Mouse (Mus musculus): ENCODE results near the gene Herc6. TPM values are rescaled to one million over a fixed set of nuclear protein-coding genes. Genes with fewer than 3 reads are reported as not detected.

Gene Herc6
- polyA plus RNA-seq, 1 experiment from 2014 or later, result 2.6 TPM

DNA sequence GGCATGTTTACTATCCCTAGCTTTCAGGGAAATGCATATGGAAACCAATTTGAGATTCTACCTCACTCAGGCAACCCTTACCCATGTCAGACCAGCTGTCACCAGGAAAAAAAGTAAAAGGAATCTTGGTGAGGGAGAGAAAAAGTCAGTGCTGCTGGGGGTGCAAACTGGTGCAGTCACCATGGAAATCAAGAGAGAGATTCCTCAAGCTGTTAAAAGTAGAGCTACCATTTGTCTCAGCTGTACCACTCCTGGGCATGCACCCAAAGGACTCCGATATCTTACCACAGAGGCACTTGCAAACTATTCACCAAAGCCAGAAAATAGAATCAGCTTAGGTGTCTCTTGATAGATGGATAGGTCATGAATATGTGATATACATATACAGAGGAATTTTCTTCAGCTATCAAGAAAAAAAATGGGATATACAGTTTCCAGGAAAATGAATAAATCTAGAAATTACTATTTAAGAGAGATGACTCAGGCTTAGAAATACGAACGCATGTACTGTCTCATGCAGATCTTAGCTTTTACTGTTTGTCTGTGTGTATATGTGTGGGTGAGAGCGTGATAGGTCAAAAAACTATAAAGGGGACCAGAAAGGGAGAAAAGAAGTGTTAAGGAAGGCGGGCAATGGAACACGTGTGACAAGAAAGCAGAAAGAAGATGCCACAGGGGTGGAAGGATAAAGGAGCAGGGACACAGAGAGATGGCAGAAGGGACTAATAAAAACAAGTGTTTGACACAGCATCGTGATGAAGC lies 24.9 kb downstream of the Herc6 start:
- ATAC-seq, result no peak
- H3K27ac ChIP-seq, result no peak overlapping the region
- no peaks in the 10 kb centered on the region for H3K27me3 ChIP-seq (replicated peaks)
- H3K9ac ChIP-seq, result no peak overlapping the region
- no peak overlapping the region for H3K4me2 ChIP-seq (replicated peaks)
- H3K4me3 ChIP-seq (replicated peaks), result no peak overlapping the region
- H3K36me3 ChIP-seq, result no peaks in the 10 kb centered on the region
- 92% methylated on average over 7 of the region's 7 CpGs for WGBS
- no peaks in the 10 kb centered on the region for H3K9me3 ChIP-seq
- no peaks in the 10 kb centered on the region for H3K4me1 ChIP-seq (replicated peaks)

GRCm38 (mm10) chr6:57607999-57608398 lies 27.2 kb downstream of the Herc6 start:
- H3K9me3 ChIP-seq, result no peaks in the 10 kb centered on the region
- H3K4me3 ChIP-seq (replicated peaks), result no peak overlapping the region
- 86% methylated on average over 2 of the region's 2 CpGs for WGBS
- H3K27ac ChIP-seq, result no peak overlapping the region
- no peak overlapping the region for H3K9ac ChIP-seq
- no peaks in the 10 kb centered on the region for H3K27me3 ChIP-seq (replicated peaks)
- no peaks in the 10 kb centered on the region for H3K4me1 ChIP-seq (replicated peaks)
- no peak for ATAC-seq
- no peaks in the 10 kb centered on the region for H3K36me3 ChIP-seq
- H3K4me2 ChIP-seq (replicated peaks), result no peak overlapping the region

DNA sequence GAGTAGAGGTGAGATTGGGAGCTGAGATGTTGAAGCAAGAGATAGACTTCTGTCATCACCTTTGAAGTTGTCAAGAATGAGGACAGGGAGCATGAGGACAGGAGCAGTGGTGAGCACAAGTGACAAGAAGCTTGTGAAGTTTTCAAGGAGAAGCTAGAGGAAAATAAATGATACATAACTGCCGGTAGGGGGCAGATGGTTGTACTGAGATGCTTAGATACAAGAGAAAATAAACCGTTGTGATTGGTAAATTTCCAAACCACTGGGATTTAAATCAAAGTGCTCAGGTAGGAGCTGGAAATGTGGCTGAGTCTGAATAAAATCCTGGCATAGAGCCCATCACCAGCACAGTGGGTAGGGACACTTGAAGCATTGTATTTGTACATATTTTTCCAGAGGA lies 28.8 kb downstream of the Herc6 start:
- Histone ChIP-seq H3K27me3 (replicated peaks) (no peaks in the 10 kb centered on the region), H3K9me3 (no peaks in the 10 kb centered on the region), H3K9ac (no peak overlapping the region), H3K4me1 (replicated peaks) (no peaks in the 10 kb centered on the region), H3K4me3 (replicated peaks) (no peak overlapping the region), H3K4me2 (replicated peaks) (no peak overlapping the region), H3K27ac (no peak overlapping the region), H3K36me3 (no peaks in the 10 kb centered on the region)
- WGBS, result 58% methylated on average over 2 of the region's 2 CpGs
- ATAC-seq, result no peak

DNA sequence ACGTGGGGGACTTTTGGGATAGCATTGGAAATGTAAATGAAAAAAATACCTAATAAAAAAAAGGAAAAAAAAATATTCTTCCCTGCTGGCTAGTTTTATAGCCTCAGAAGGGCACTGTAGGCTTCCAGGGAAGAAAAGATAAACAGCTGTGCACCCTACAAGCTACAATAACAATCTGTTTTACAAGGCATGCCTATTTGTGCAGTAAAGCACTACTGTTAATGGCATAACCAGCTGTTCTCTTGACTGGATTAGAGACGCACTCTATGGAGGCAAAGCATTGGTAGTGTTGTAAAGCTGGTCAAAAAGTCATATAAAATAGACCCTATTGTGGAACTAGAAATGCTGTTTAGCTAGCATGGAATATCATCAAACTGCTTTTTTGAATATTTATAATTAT lies 35.0 kb downstream of the Herc6 start:
- no peaks in the 10 kb centered on the region for H3K36me3 ChIP-seq
- ATAC-seq, result no peak
- H3K4me3 ChIP-seq (replicated peaks), result no peak overlapping the region
- H3K27ac ChIP-seq, result no peak overlapping the region
- H3K9ac ChIP-seq, result no peak overlapping the region
- H3K9me3 ChIP-seq, result no peaks in the 10 kb centered on the region
- 74% methylated on average over 2 of the region's 2 CpGs for WGBS
- no peaks in the 10 kb centered on the region for H3K27me3 ChIP-seq (replicated peaks)
- no peaks in the 10 kb centered on the region for H3K4me1 ChIP-seq (replicated peaks)
- H3K4me2 ChIP-seq (replicated peaks), result no peak overlapping the region

- WGBS, result 69% methylated on average over 1 of the region's 1 CpGs
- H3K4me2 ChIP-seq (replicated peaks), result no peak overlapping the region
- no peak overlapping the region for H3K27ac ChIP-seq
- no peaks in the 10 kb centered on the region for H3K27me3 ChIP-seq (replicated peaks)
- H3K4me1 ChIP-seq (replicated peaks), result peaks cover 2% of the 10 kb centered on the region; the same call in 1 of the 2 replicates
- H3K4me3 ChIP-seq (replicated peaks), result no peak overlapping the region
- H3K9me3 ChIP-seq, result no peaks in the 10 kb centered on the region
- no peak overlapping the region for H3K9ac ChIP-seq
- no peak for ATAC-seq
- H3K36me3 ChIP-seq, result no peaks in the 10 kb centered on the region
These were observed 58.7 kb downstream of the Herc6 start for GRCm38 (mm10) chr6:57639531-57639930.

DNA sequence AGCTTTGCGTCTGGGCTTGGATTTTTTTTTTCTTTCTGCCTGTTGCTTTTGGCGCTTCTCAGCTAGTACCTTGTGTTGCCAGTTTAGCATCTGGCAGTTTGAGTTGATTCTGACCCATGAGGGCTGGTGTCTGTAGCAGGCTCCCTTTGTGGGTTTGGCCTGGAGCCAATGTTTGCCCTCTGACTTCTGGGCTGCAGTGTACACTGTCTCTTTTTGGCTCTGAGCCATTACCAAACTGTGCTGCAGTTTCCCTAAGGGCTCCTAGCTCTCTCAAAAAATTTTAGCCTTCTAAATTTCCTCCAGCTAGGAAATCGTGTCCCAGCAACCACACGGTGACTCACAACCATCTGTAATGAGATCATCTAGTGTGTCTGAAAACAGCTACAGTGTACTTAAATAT lies 61.0 kb downstream of the Herc6 start:
- Histone ChIP-seq H3K27me3 (replicated peaks) (no peaks in the 10 kb centered on the region), H3K4me1 (replicated peaks) (peaks cover 2% of the 10 kb centered on the region; the same call in 1 of the 2 replicates), H3K4me3 (replicated peaks) (no peak overlapping the region), H3K9me3 (no peaks in the 10 kb centered on the region), H3K4me2 (replicated peaks) (no peak overlapping the region), H3K9ac (no peak overlapping the region), H3K27ac (no peak overlapping the region), H3K36me3 (no peaks in the 10 kb centered on the region)
- 36% methylated on average over 4 of the region's 4 CpGs for WGBS
- ATAC-seq, result peak; percentile 73

- 56% methylated on average over 1 of the region's 1 CpGs for WGBS
- no peaks in the 10 kb centered on the region for H3K4me1 ChIP-seq (replicated peaks)
- no peaks in the 10 kb centered on the region for H3K27me3 ChIP-seq (replicated peaks)
These were observed 66.5 kb downstream of the Herc6 start for GRCm38 (mm10) chr6:57647256-57647655.

GRCm38 (mm10) chr6:57661295-57661694 lies 80.5 kb downstream of the Herc6 start:
- ATAC-seq, result no peak
- H3K27me3 ChIP-seq (replicated peaks), result no peaks in the 10 kb centered on the region
- H3K9ac ChIP-seq, result no peak overlapping the region
- no peaks in the 10 kb centered on the region for H3K9me3 ChIP-seq
- no peak overlapping the region for H3K4me2 ChIP-seq (replicated peaks)
- no peak overlapping the region for H3K27ac ChIP-seq
- H3K36me3 ChIP-seq, result no peaks in the 10 kb centered on the region
- no peaks in the 10 kb centered on the region for H3K4me1 ChIP-seq (replicated peaks)
- WGBS, result 75% methylated on average over 4 of the region's 4 CpGs
- H3K4me3 ChIP-seq (replicated peaks), result no peak overlapping the region

More at GRCm38 (mm10) chr6:57647256-57647655, 66.5 kb downstream of the Herc6 start:
- Histone ChIP-seq H3K36me3 (no peaks in the 10 kb centered on the region), H3K4me2 (replicated peaks) (no peak overlapping the region), H3K9ac (no peak overlapping the region), H3K4me3 (replicated peaks) (no peak overlapping the region), H3K27ac (no peak overlapping the region), H3K9me3 (no peaks in the 10 kb centered on the region)
- no peak for ATAC-seq

DNA sequence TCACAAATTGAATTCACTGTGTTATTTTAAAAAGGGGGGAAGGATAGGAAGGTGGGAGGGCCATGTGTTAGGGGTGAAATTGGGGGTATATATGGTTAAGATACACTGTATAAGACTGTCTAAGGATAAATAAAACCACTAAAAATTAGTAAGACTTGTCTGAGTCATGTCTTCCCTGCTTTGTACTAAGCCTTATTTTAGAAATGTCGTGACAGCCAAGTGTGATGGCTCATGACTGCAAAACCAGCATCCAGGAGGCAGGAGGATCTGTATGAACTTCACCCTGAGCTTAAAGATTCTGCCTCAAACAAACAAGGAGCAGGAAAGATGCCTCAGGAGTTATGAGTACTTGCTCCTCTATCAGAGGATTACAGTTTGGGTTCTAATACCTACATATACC lies 103.4 kb downstream of the Herc6 start:
- Histone ChIP-seq H3K9ac (no peak overlapping the region), H3K27me3 (replicated peaks) (no peaks in the 10 kb centered on the region), H3K4me3 (replicated peaks) (no peak overlapping the region), H3K27ac (no peak overlapping the region), H3K4me1 (replicated peaks) (no peaks in the 10 kb centered on the region), H3K4me2 (replicated peaks) (no peak overlapping the region), H3K9me3 (no peaks in the 10 kb centered on the region), H3K36me3 (peaks cover 5% of the 10 kb centered on the region; the same call in 1 of the 2 replicates)
- 88% methylated on average over 1 of the region's 1 CpGs for WGBS
- no peak for ATAC-seq

- WGBS, result under 1% methylated on average over 52 of the region's 52 CpGs
- peak; percentile 99 for ATAC-seq
- Histone ChIP-seq H3K9ac (peak within 1 kb of the TSS; percentile 73), H3K4me2 (replicated peaks) (peak within 1 kb of the TSS; percentile 78), H3K27ac (peak within 1 kb of the TSS; percentile 97), H3K27me3 (replicated peaks) (no peaks in the 10 kb centered on the region), H3K4me1 (replicated peaks) (0 out of 2 replicates have a peak, but pooled peaks cover 6% of the 10 kb centered on the region), H3K4me3 (replicated peaks) (peak within 1 kb of the TSS; percentile 80), H3K9me3 (no peaks in the 10 kb centered on the region), H3K36me3 (peaks cover 5% of the 10 kb centered on the region; the same call in 1 of the 2 replicates)
These were observed 110.9 kb downstream of the Herc6 start, which contains the start of gene Pyurf for GRCm38 (mm10) chr6:57691467-57692261. Pyurf (minus strand) TSS chr6:57692078.

DNA sequence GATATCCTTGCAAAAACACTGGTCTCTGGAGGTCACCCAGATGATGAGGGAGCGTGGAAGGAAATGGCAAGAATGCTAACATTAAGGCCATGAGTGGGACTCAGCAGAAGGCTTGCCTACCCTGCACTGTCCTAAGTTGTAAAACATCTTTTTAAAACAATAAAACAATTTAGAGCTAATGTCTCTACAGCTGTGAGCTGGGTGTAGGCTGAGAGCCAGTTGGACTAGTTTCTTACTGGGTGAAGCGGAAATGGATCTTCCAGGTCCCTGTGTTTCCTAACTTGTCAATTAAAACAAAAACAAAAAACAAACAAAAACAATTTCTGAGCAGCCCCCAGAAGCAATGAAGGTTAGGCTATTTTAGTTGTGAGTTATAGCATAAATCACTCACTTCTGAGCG lies 112.3 kb downstream of the Herc6 start:
- Histone ChIP-seq H3K4me3 (replicated peaks) (no peak overlapping the region), H3K4me1 (replicated peaks) (0 out of 2 replicates have a peak, but pooled peaks cover 6% of the 10 kb centered on the region), H3K36me3 (peaks cover 5% of the 10 kb centered on the region; the same call in 1 of the 2 replicates), H3K9ac (no peak overlapping the region), H3K9me3 (no peaks in the 10 kb centered on the region), H3K27me3 (replicated peaks) (no peaks in the 10 kb centered on the region), H3K4me2 (replicated peaks) (no peak overlapping the region), H3K27ac (no peak overlapping the region)
- 74% methylated on average over 3 of the region's 3 CpGs for WGBS
- no peak for ATAC-seq

GRCm38 (mm10) chr6:57701686-57702085 lies 120.9 kb downstream of the Herc6 start:
- no peaks in the 10 kb centered on the region for H3K9me3 ChIP-seq
- ATAC-seq, result no peak
- no peaks in the 10 kb centered on the region for H3K36me3 ChIP-seq
- no peak overlapping the region for H3K4me3 ChIP-seq (replicated peaks)
- no peak overlapping the region for H3K4me2 ChIP-seq (replicated peaks)
- H3K9ac ChIP-seq, result no peak overlapping the region
- no peaks in the 10 kb centered on the region for H3K27me3 ChIP-seq (replicated peaks)
- no peak overlapping the region for H3K27ac ChIP-seq
- WGBS, result 70% methylated on average over 4 of the region's 4 CpGs
- H3K4me1 ChIP-seq (replicated peaks), result peaks cover 6% of the 10 kb centered on the region; the same call in 1 of the 2 replicates
